Mouse (Mus musculus): Measurements from ENCODE around the gene Rfc5.

DNA sequence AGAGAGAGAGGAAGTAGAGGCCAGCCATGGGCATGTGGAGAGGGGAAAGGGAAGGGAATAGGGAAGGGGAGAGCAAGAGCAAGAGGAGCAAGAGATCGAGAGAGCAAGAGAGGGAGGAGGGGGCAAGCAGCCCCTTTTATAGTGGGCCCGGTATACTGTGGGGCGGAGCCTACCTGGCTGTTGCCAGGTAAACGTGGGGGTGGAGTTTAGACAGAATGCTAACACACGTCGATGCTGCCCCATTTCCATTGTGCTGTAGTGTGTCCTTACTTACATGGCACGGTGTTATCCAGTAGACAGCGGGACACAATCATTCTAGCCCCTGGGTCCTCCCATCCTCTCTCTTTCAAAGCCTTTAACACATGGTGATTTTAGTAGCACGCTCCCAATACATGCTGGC is 10.4 kb upstream of the Rfc5 start:
- no peak for TF ChIP-seq CTCF (IDR thresholded peaks at IDR 0.05; ENCODE audit: low read depth)
- TF ChIP-seq EP300 (optimal IDR thresholded peaks at IDR 0.05), result no peak
